Mouse (Mus musculus) ovary, adult 10 weeks (tissue): ENCODE measurements around the gene Pgm5. TPM values are rescaled to one million over a fixed set of nuclear protein-coding genes. Genes with fewer than 3 reads are reported as not detected.

Source experiments
- polyA plus RNA-seq: library from polyadenylated mRNA; stranded (reverse); fragments of 350-450 nt; fragmentation: Illumina TruSeq; extraction: RNeasy Lipid Tissue Mini Kit (QIAGEN cat#74804); gene quantifications from one replicate; pipeline ENCODE4 v1.2.3, GENCODE M21; 2014

The Pgm5 gene
- 78.8 TPM for polyA plus RNA-seq

GRCm38 (mm10) chr19:24861612-24862451, at the start of gene Pgm5:
TSS of gene Pgm5 (minus strand) at chr19:24861855.

GRCm38 (mm10) chr19:24900581-24901220, 39.0 kb upstream of the Pgm5 start, which contains the start of gene Foxd4:
TSS of gene Foxd4 (minus strand) at chr19:24901197.

GRCm38 (mm10) chr19:24875129-24875870, 13.6 kb upstream of the Pgm5 start, which contains the start of gene Gm10053:
TSS of gene Gm10053 (plus strand) at chr19:24875686.

GRCm38 (mm10) chr19:24673762-24674161, 187.9 kb downstream of the Pgm5 start, which contains the start of gene Tmem252:
TSS of gene Tmem252 (plus strand) at chr19:24674008.

Other genes starting within 250 kb of the Pgm5 start
- gene Tmem252, start 187.8 kb downstream of the Pgm5 start, polyA plus RNA-seq, result 0.11 TPM
- gene Gm10053, start 13.8 kb upstream of the Pgm5 start, polyA plus RNA-seq, result 225 TPM
- not detected for gene Foxd4, start 39.3 kb upstream of the Pgm5 start, polyA plus RNA-seq
- 47.6 TPM for gene Cbwd1, start 99.8 kb upstream of the Pgm5 start, polyA plus RNA-seq
- gene Dock8, start 137.7 kb upstream of the Pgm5 start, polyA plus RNA-seq, result 13.7 TPM